Mouse (Mus musculus) hindbrain, postnatal 0 days (tissue): ENCODE measurements at regions not wholly inside any gene's neighbourhood (a gene's known extent, or its start where the extent isn't known, plus 50 kb on each side); places are given as distances from the start of the nearest gene placed in this dataset.

Source experiments
- ATAC-seq: fragments of 200-750 bp; cut with Nextera tagmentation; 2 replicates; pipeline ENCODE4 v1.8.0; 2017; ENCODE audit warnings: mild to moderate bottlenecking, moderate TSS enrichment, moderate library complexity
- DNase-seq: peaks from one replicate; pipeline ENCODE4 v3.0.0-alpha.2; 2015; ENCODE audit warnings: low spot score
- H3K27ac ChIP-seq: fragments of 300-500 bp; sonication (generic); 2 replicates; pipeline ENCODE4 v1.5.1; 2014; ENCODE audit warnings: mild to moderate bottlenecking
- H3K27me3 ChIP-seq: fragments of 300-500 bp; sonication (generic); 2 replicates; pipeline ENCODE4 v1.6.1; 2014; ENCODE audit warnings: low read length, mixed read lengths; ENCODE audit not compliant: insufficient read depth
- H3K36me3 ChIP-seq: fragments of 300-500 bp; sonication (generic); 2 replicates; pipeline ENCODE4 v1.6.1; 2014; ENCODE audit warnings: low read length, mixed read lengths; ENCODE audit not compliant: insufficient read depth
- H3K4me1 ChIP-seq: fragments of 300-500 bp; sonication (generic); 2 replicates; pipeline ENCODE4 v1.6.1; 2014; ENCODE audit warnings: antibody characterized with exemption, low read length, mixed read lengths; ENCODE audit not compliant: insufficient read depth
- H3K4me2 ChIP-seq: fragments of 300-500 bp; sonication (generic); 2 replicates; pipeline ENCODE4 v1.6.1; 2014; ENCODE audit warnings: low read depth, mild to moderate bottlenecking, low read length, moderate library complexity, mixed read lengths
- H3K4me3 ChIP-seq: fragments of 300-500 bp; sonication (generic); 2 replicates; pipeline ENCODE4 v1.5.1; 2014; ENCODE audit warnings: low read length
- H3K9ac ChIP-seq: fragments of 300-500 bp; sonication (generic); replicated peaks from 2 replicates; pipeline ENCODE4 v1.6.1; 2014; ENCODE audit warnings: mild to moderate bottlenecking, low read length, moderate library complexity, mixed read lengths
- H3K9me3 ChIP-seq: fragments of 300-500 bp; sonication (generic); 2 replicates; pipeline ENCODE4 v1.6.1; 2016; ENCODE audit warnings: low read length, mixed read lengths
- CTCF ChIP-seq: IDR thresholded peaks from 2 replicates; pipeline ENCODE4 v1.5.1; 2016; ENCODE audit warnings: antibody characterized with exemption, control low read depth, low read depth
- WGBS: fragments of 180-500 bp; shearing (Covaris S2); extraction: QIAGEN DNeasy Blood & Tissue Kit; methylation state at CpG from one replicate; pipeline ENCODE4 v1.1.7; 2014; 5-methylcytosine and 5-hydroxymethylcytosine counted together

GRCm38 (mm10) chr4:70024838-70025376 is 385.3 kb downstream of the Cdk5rap2 start:
- Histone ChIP-seq H3K4me1 (no peaks in the 10 kb centered on the region), H3K4me3 (no peak overlapping the region), H3K27me3 (no peaks in the 10 kb centered on the region), H3K27ac (no peak overlapping the region), H3K36me3 (no peaks in the 10 kb centered on the region), H3K9me3 (peaks cover 2% of the 10 kb centered on the region; the same call in 1 of the 2 replicates), H3K9ac (no peak overlapping the region), H3K4me2 (no peak overlapping the region)
- DNase-seq: no peak
- TF ChIP-seq CTCF: no peak
- 92% methylated on average over 3 of the region's 3 CpGs for WGBS
- ATAC-seq: no peak

DNA sequence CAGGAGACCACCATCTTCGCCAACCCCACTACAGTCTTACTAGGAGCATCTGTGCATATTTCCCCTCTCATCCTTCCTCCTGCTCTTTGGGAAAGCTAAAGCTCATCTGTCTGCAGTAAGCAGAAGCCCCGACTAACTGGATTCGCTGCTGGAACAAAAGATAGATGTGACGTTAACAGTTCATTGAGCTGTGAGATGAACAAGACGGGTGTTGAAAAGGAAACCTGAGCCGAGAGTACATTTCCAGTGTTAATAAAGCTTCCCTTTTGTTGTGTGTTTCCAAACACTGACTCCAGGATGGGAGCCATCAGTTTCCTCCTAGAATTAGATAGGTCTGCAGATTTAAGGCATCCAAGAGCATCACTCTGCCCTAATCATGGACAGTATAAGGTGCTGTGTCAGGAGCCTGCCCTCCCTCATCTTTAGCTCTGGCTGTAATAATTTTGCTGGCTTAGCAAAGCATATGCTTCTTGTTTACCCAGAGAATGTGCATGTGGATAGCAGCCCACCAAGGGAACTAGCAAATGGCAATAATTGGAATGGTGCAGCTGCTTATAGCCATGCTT is 389.3 kb downstream of the Cdk5rap2 start:
- 40% methylated on average over 6 of the region's 6 CpGs for WGBS
- H3K9me3 ChIP-seq: no peaks in the 10 kb centered on the region
- no peaks in the 10 kb centered on the region for H3K4me1 ChIP-seq
- DNase-seq (no peak), ATAC-seq (no peak)
- TF ChIP-seq CTCF: no peak
- no peak overlapping the region for H3K9ac ChIP-seq
- no peak overlapping the region for H3K27ac ChIP-seq
- H3K36me3 ChIP-seq: no peaks in the 10 kb centered on the region
- H3K4me2 ChIP-seq: no peak overlapping the region
- H3K27me3 ChIP-seq: no peaks in the 10 kb centered on the region
- H3K4me3 ChIP-seq: no peak overlapping the region

- H3K36me3 ChIP-seq: no peaks in the 10 kb centered on the region
- H3K9me3 ChIP-seq: no peaks in the 10 kb centered on the region
- no peak for TF ChIP-seq CTCF
- H3K4me1 ChIP-seq: no peaks in the 10 kb centered on the region
- H3K4me2 ChIP-seq: no peak overlapping the region
- H3K9ac ChIP-seq: no peak overlapping the region
- 43% methylated on average over 6 of the region's 6 CpGs for WGBS
- H3K4me3 ChIP-seq: no peak overlapping the region
- ATAC-seq (no peak), DNase-seq (no peak)
- no peak overlapping the region for H3K27ac ChIP-seq
- H3K27me3 ChIP-seq: no peaks in the 10 kb centered on the region
Observed at GRCm38 (mm10) chr4:70012220-70012580, 398.0 kb downstream of the Cdk5rap2 start.

DNA sequence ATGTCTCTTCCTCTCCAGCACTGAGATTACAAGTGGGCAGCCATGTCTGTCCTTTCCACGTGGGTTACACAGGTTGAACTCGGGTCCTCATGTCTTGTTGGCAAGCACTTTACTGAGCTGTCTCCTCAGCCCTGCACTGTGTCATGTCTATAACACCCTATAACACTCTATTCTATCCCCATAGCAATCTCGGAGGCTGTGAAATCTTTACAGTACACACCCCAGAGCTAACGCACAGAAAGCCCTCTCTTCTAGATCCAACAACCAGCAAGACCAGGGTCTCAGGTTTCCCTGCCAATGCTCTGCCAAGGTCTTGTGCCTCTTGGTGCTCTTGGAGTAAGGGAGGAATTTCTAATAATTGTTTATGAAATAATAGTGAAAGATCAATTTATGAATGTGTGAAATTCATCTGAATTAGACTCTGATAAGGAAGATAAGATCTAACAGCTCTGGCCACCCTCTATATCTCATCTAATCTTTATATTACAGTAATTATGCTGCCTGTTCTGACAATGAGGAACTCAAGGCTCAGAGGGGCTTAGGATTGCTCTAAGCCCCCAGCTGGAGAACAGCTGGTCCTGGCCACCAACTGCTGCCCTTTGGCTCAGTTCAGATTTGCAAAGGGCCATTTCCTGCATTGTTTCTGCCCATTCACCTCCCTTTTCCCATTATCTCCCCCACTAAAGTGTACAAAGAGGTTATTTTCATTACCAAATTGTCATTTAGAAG is 398.6 kb downstream of the Cdk5rap2 start:
- no peaks in the 10 kb centered on the region for H3K27me3 ChIP-seq
- no peaks in the 10 kb centered on the region for H3K4me1 ChIP-seq
- no peaks in the 10 kb centered on the region for H3K36me3 ChIP-seq
- WGBS: 75% methylated on average over 4 of the region's 4 CpGs
- no peak for ATAC-seq
- no peak overlapping the region for H3K9ac ChIP-seq
- H3K4me2 ChIP-seq: no peak overlapping the region
- H3K9me3 ChIP-seq: no peaks in the 10 kb centered on the region
- H3K4me3 ChIP-seq: no peak overlapping the region
- no peak for TF ChIP-seq CTCF
- DNase-seq: no peak
- H3K27ac ChIP-seq: no peak overlapping the region

DNA sequence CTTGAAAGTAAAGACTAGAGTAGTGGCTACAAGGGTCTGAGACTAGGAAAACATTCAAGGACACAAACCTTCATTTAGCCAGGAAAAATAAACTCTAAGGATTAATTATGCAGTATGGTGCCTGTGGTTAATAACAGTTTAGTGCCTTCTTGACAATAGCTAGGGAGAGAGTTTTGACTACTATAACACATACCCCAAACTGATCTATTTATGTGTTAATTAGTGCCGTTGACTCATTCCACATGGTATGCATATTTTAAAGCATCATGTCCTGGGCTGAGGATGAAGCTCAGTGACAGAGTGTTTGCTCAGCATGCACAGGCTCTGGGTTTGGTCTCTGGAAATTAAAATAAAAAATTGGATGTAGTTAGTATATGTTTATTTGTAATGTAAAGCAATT is 399.8 kb downstream of the Cdk5rap2 start:
- H3K4me3 ChIP-seq: no peak overlapping the region
- no peak overlapping the region for H3K4me2 ChIP-seq
- ATAC-seq (no peak), DNase-seq (no peak)
- H3K4me1 ChIP-seq: no peaks in the 10 kb centered on the region
- no peaks in the 10 kb centered on the region for H3K36me3 ChIP-seq
- 29% methylated on average over 1 of the region's 1 CpGs for WGBS
- H3K9me3 ChIP-seq: no peaks in the 10 kb centered on the region
- H3K27ac ChIP-seq: no peak overlapping the region
- no peak overlapping the region for H3K9ac ChIP-seq
- no peak for TF ChIP-seq CTCF
- no peaks in the 10 kb centered on the region for H3K27me3 ChIP-seq

DNA sequence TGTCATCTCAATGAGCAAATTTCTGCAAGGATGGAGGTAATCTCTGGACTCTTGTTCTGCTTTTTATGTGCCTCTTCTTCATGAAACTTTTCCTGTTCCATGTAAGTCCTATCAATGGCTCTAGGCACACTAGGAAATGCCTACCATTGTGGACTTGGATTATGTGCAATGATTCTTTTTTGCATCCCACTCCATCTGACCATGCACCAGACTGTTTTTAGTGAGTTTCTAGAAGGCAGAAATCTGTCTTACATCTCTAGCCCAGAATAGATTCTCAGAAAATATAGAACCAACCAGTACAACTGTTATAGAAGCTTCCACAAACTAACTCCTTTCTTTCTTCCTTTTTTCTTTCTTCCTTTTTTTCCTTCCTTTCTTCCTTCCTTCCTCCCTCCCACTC is 405.3 kb downstream of the Cdk5rap2 start:
- ATAC-seq: no peak

DNA sequence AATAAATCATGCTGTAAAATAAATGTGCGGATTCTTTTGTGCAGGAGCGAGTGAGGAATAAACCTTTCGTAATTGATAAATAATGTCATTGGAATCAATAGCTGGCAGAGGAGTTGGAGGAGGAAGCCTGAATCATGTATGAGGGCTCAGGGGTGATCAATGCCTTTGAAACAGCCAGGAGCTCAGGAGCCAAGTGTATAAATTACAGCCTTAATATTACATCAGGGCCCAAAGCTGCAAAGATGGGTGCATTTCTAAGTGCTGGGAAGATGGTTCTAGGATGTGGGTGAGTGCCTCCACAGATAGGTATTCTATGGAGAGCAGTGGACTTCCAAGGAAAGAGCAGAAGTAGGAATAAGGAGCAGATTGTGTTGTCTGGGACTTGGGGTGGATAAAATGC is 417.0 kb downstream of the Cdk5rap2 start:
- Histone ChIP-seq H3K9me3 (no peaks in the 10 kb centered on the region), H3K4me3 (no peak overlapping the region), H3K9ac (no peak overlapping the region), H3K4me1 (no peaks in the 10 kb centered on the region), H3K27me3 (no peaks in the 10 kb centered on the region), H3K27ac (no peak overlapping the region), H3K36me3 (no peaks in the 10 kb centered on the region), H3K4me2 (no peak overlapping the region)
- WGBS: 82% methylated on average over 3 of the region's 3 CpGs
- ATAC-seq (no peak), DNase-seq (no peak)
- TF ChIP-seq CTCF: no peak

More for the DNA sequence above, 405.3 kb downstream of the Cdk5rap2 start:
- no peak for TF ChIP-seq CTCF
- Histone ChIP-seq H3K4me2 (no peak overlapping the region), H3K27me3 (no peaks in the 10 kb centered on the region), H3K27ac (no peak overlapping the region), H3K36me3 (no peaks in the 10 kb centered on the region), H3K4me1 (no peaks in the 10 kb centered on the region), H3K9ac (no peak overlapping the region), H3K4me3 (no peak overlapping the region), H3K9me3 (no peaks in the 10 kb centered on the region)
- no peak for DNase-seq
